Mouse (Mus musculus): ENCODE data around the gene Gm9913.

GRCm38 (mm10) chr2:125543646-125544045 is 38.8 kb downstream of the Gm9913 start:
- TF ChIP-seq CTCF (IDR thresholded peaks at IDR 0.05) (no peak), POLR2A (IDR thresholded peaks at IDR 0.05; ENCODE audit: insufficient read depth, low read depth, low read length) (no peak), EP300 (IDR thresholded peaks at IDR 0.05; ENCODE audit: insufficient read depth, low read depth, low read length) (no peak)
